Mouse (Mus musculus): ENCODE measurements around the gene Tbx6. TPM values are rescaled to one million over a fixed set of nuclear protein-coding genes. Genes with fewer than 3 reads are reported as not detected.
A peak's percentile ranks its signal among the peaks of the same experiment; 100 is the strongest.

The Tbx6 gene
- total RNA-seq, 2 experiments from 2014 or later = 0.99 to 1.0 TPM

- no peak for ATAC-seq (ENCODE audit: poor library complexity, severe bottlenecking)
These were observed 11.6 kb downstream of the Tbx6 start for GRCm38 (mm10) chr7:126792721-126793443.

DNA sequence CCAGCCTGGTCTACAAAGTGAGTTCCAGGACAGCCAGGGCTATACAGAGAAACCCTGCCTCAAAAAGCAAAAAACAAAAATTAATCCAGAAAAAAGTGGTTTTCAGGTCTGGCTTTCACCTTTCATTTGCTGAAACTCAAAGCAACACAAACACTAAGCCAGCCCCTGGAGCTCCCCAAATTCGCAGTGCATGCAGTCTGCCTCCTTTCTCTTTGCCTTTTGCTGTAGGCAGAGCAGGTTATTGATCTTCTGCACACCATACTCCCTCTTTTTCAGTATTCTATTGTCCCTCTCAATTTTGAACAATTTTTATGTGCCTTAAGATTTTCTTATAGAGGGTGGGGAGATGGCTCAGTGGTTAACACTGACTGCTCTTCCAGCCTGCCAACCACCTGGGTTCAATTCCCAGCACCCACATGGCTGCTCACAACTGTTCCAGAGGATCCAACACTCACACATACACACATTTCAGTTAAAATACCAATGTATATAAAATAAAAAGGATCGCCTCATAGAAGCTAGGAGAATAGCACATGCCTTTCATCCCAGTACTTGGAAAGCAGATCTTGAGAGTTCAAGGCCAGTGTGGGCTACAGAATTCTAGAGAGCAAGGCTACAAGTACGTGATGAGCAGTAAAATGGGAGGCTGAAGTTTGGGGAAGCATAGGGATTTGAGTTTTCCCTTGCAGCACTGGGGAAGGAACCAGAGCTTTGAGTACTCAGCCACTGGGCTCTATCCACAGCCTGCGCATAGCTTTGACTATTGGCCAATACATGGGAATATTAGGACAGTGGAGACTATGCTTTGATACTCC is 12.4 kb downstream of the Tbx6 start:
- ATAC-seq (ENCODE audit: poor library complexity, severe bottlenecking) = no peak

- ATAC-seq (ENCODE audit: poor library complexity, severe bottlenecking) = no peak
These were observed 13.0 kb downstream of the Tbx6 start for GRCm38 (mm10) chr7:126794271-126794605.

- ATAC-seq (ENCODE audit: poor library complexity, severe bottlenecking) = no peak
These were observed 14.4 kb downstream of the Tbx6 start for GRCm38 (mm10) chr7:126795387-126796317.

- no peak for ATAC-seq (ENCODE audit: poor library complexity, severe bottlenecking)
These were observed 15.2 kb downstream of the Tbx6 start for GRCm38 (mm10) chr7:126796350-126796932.

GRCm38 (mm10) chr7:126797411-126798126 is 16.3 kb downstream of the Tbx6 start, which contains the start of gene Fam57b:
Fam57b (plus strand) TSS chr7:126797668.
- ATAC-seq (ENCODE audit: poor library complexity, severe bottlenecking) = peak; percentile 7; the same call in 1 of the 2 replicates

DNA sequence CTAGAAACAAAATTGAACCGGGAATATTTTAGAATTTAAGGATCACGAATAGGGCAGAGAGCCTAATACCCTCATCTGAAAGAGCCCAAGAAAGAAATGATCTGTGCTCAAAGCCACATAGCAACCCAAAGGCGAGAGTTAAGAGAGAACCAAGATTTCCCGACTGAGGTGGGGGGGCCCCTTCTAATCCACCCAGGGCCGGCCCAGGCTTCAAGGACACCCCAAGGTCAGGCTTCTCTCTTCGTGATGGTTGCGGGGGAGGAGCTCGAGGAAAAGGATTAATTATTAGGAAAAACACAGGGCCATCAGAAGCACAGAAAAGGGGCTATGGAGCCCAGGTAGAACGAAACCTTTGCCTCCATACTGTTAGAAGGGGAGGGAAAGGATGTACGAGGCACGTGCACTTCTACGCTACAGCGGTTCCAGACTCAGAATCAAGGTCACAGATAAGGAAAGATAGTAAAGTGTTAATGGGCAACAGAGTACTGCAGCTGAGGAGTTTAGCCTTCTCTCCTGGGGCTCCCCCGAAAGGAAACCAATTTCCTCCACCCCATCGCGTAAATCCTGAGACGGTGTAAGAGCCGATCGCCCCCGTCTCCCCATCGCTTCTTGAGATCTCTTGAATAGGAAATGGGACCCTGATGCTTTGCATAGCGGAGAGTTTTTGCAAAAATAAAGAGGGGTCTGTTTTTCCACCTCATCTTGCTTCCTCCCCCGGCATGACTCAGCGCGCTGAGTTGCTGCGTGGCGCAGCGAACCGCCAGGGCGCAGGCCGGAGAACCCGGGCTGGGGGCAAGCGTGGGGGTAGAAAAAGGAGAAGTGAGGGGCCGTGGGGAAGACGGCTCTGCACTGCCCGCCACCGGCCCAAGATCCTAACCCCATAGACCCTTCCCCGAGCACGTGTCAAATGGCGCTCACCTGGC is 17.1 kb downstream of the Tbx6 start:
- peak; percentile 58 for ATAC-seq (ENCODE audit: poor library complexity, severe bottlenecking)

- peak; percentile 79 for ATAC-seq (ENCODE audit: poor library complexity, severe bottlenecking)
These were observed 17.8 kb downstream of the Tbx6 start for GRCm38 (mm10) chr7:126799050-126799467.

DNA sequence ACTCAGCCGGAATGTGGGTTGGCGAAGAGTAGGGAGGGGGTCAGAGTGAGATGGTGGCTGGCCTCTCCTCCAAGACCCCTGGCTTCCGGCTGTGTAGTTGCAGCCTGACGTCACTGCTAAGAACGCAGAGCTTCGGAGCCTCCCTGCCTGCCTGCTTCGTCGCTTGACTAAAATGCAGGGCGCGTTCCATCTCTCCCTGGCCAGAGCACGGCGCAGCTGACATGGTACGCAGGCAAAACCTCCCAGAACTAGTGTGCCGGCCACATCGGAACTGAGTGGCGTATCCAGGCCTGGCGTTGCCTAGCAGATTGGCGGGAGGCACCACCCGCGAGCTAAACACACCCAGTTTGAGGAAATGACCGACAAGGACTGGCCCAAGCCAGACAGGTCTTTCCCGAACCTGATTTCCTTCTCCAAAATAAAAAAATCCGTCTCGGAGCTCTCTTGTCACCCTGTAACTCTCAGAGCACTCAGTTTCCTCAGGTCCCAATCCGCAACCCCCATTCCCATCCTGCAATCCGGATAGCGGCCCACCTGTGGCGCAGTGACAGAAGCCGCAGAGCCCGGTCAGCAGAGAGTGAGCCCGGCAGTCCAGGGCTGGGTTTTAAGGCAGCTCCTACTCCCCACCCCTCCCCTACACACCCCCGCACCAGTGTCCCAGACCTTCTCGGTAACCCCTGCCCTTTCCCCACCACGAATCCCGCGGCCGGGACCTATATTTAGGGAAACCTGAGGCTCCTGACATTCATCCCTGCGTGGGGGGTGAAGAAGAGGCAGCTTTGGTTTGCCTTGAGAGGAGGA is 18.4 kb downstream of the Tbx6 start:
- peak; percentile 65 for ATAC-seq (ENCODE audit: poor library complexity, severe bottlenecking)

- no peak for ATAC-seq (ENCODE audit: poor library complexity, severe bottlenecking)
These were observed 19.2 kb downstream of the Tbx6 start for GRCm38 (mm10) chr7:126800269-126801056.

GRCm38 (mm10) chr7:126801057-126801422 is 19.8 kb downstream of the Tbx6 start:
- no peak for ATAC-seq (ENCODE audit: poor library complexity, severe bottlenecking)

DNA sequence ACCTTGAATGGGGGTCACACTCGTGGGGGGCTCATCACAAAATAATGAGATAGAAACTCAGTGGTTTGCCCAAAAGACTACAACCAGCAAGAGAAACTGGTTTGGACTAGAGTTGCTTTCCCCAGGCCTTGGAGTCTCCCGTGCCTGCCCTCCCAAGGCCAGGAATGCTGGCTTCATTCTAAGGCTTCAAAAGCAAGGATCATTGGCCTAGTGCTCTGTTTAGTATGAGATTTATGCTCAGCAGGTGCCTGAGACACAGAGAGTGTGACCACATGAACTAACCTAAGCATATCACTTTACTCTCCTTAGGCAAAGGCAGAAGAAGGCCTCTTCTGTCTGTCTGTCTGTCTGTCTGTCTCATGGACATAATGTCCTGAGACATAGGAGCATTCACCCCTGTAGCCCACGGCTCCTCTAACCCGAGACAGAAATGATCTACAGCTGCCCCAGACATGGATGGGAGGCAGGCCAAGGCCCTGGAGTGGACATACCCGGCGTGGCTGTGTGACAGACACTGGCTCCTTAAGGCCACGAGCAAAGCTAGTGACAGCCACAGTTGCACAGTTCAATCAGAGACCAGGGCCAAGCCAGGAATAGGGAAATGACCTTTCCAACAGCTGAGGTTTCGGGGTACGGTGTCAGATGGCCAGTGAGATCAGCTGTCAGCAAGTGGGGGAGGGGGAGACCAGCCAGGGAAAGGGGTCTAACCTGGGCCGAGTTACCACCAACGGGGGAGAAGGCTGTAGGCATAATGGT is 21.0 kb downstream of the Tbx6 start:
- no peak for ATAC-seq (ENCODE audit: poor library complexity, severe bottlenecking)

DNA sequence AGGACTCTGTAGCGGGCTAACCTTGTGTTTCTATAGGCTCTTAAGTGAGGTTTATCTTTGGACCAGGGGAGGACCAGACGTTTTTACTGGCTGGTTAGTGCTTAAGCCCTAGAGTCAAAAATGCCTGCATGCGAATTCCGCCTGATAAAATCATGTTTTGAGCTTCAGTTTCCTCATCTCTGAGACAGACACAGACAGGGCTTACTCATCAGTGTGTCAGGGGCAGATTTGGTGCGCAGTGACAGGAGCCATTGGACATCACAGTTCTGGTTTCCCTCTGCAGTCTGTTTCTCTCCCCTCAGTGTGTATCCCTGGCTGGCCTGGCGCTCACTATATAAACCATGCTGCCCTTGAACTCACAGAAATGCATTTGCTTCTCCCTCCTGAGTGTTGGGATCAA is 21.9 kb downstream of the Tbx6 start:
- no peak for ATAC-seq (ENCODE audit: poor library complexity, severe bottlenecking)

- no peak for ATAC-seq (ENCODE audit: poor library complexity, severe bottlenecking)
These were observed 22.5 kb downstream of the Tbx6 start for GRCm38 (mm10) chr7:126803751-126804150.

GRCm38 (mm10) chr7:126806956-126807355 is 25.7 kb downstream of the Tbx6 start:
- no peak for ATAC-seq (ENCODE audit: poor library complexity, severe bottlenecking)

- no peak for ATAC-seq (ENCODE audit: poor library complexity, severe bottlenecking)
These were observed 26.1 kb downstream of the Tbx6 start for GRCm38 (mm10) chr7:126807405-126807804.

All from megakaryocyte, adult 5-6 weeks (primary cell).